Comparison of ENCODE assay signal across 8 mouse cellular contexts in genomic region chr1:82586713-82587399, GRCm38 (mm10). TPM values are rescaled to one million over a fixed set of nuclear protein-coding genes. Genes with fewer than 3 reads are reported as not detected.
DNase-seq lines count a peak whose midpoint lies in the region; ATAC-seq and TF ChIP-seq lines count a peak whose summit lies in the region.

Gene Col4a4 (minus strand): TSS chr1:82586849.
Gene Col4a3 (plus strand): TSS chr1:82586921.

- no peaks in the 10 kb centered on the region for H3K4me1 ChIP-seq in embryonic fibroblast, embryonic 13.5 days (ENCODE audit: control insufficient read depth, insufficient read depth, low read length)
- H3K4me1 ChIP-seq in heart, postnatal 0 days (ENCODE audit: control insufficient read depth, insufficient read depth), result peaks cover 8% of the 10 kb centered on the region
- peaks cover 7% of the 10 kb centered on the region; the same call in 1 of the 2 replicates for H3K4me1 ChIP-seq in testis, adult 2 months (ENCODE audit: control insufficient read depth, insufficient read depth, low read length)

- H3K9me3 ChIP-seq in heart, postnatal 0 days (replicated peaks; ENCODE audit: control insufficient read depth, low read length), result no peaks in the 10 kb centered on the region

- H3K27me3 ChIP-seq in heart, postnatal 0 days (ENCODE audit: control insufficient read depth, insufficient read depth, low read length), result no peaks in the 10 kb centered on the region
- H3K27me3 ChIP-seq in testis, adult 2 months (ENCODE audit: control insufficient read depth, insufficient read depth, low read length), result no peaks in the 10 kb centered on the region

- no peak for TF ChIP-seq POLR2A in embryonic fibroblast, embryonic 13.5 days (IDR thresholded peaks at IDR 0.05; ENCODE audit: low read depth, low read length)
- TF ChIP-seq POLR2A in testis, adult 2 months (IDR thresholded peaks at IDR 0.05; ENCODE audit: control insufficient read depth, low read depth, low read length), result no peak

- 1% methylated on average over 34 of the region's 34 CpGs for WGBS in heart, postnatal 0 days

- TF ChIP-seq EP300 in heart, postnatal 0 days (IDR thresholded peaks at IDR 0.05; ENCODE audit: low read depth), result no peak

- H3K9ac ChIP-seq in heart, postnatal 0 days (replicated peaks; ENCODE audit: low read depth, low read length), result peak within 1 kb of the TSS; percentile 49; the same call in 1 of the 2 replicates

- peak; percentile 60 for ATAC-seq in heart, postnatal 0 days (ENCODE audit: insufficient read depth, low read depth)
- 0 out of 2 replicates have a peak, but pooled peaks have one; percentile 26 for ATAC-seq in megakaryocyte-erythroid progenitor cell, adult 5-6 weeks (replicated peaks; ENCODE audit: low FRiP score, low TSS enrichment, poor library complexity, severe bottlenecking)

- peak within 1 kb of the TSS; percentile 19 for H3K4me3 ChIP-seq in embryonic fibroblast, embryonic 13.5 days (ENCODE audit: insufficient read depth, low read length)
- H3K4me3 ChIP-seq in heart, postnatal 0 days (ENCODE audit: low read depth, low read length), result peak within 1 kb of the TSS; percentile 48
- peak within 1 kb of the TSS; percentile 69 for H3K4me3 ChIP-seq in testis, adult 2 months (ENCODE audit: control insufficient read depth, low read depth, low read length)

- H3K27ac ChIP-seq in embryonic fibroblast, embryonic 13.5 days (ENCODE audit: insufficient read depth, low read length), result no peak within 1 kb of the TSS
- H3K27ac ChIP-seq in heart, postnatal 0 days (ENCODE audit: low read depth), result no peak within 1 kb of the TSS
- H3K27ac ChIP-seq in testis, adult 2 months (ENCODE audit: control insufficient read depth, insufficient read depth, low read depth, low read length), result peak within 1 kb of the TSS; percentile 59

- peak; percentile 11 for DNase-seq in urinary bladder, postnatal 25 days (ENCODE audit: low spot score)
- no peak for DNase-seq in urinary bladder, postnatal 10 days (ENCODE audit: low spot score)
- peak; percentile 41 for DNase-seq in heart, postnatal 0 days (ENCODE audit: low spot score)
- peak; percentile 81 for DNase-seq in kidney, postnatal 10 days
- no peak for DNase-seq in frontal cortex, adult 2 months (ENCODE audit: extremely low spot score in 1 of 2, low spot score in 1 of 2)

- no peaks in the 10 kb centered on the region for H3K36me3 ChIP-seq in heart, postnatal 0 days (replicated peaks; ENCODE audit: control insufficient read depth, insufficient read depth, low read length)
- no peaks in the 10 kb centered on the region for H3K36me3 ChIP-seq in testis, adult 2 months (ENCODE audit: control insufficient read depth, insufficient read depth, low read length)

- H3K4me2 ChIP-seq in heart, postnatal 0 days (ENCODE audit: low read depth, low read length), result peak within 1 kb of the TSS; percentile 81

- no peak for TF ChIP-seq CTCF in embryonic fibroblast, embryonic 13.5 days (IDR thresholded peaks at IDR 0.05; ENCODE audit: borderline replicate concordance, insufficient read depth, low read length)
- no peak for TF ChIP-seq CTCF in heart, postnatal 0 days (IDR thresholded peaks at IDR 0.05; ENCODE audit: low read depth)
- no peak for TF ChIP-seq CTCF in testis, adult 2 months (IDR thresholded peaks at IDR 0.05; ENCODE audit: control insufficient read depth, insufficient read depth, insufficient replicate concordance, low read depth, low read length)

RNA-seq across cellular contexts. Expression of gene Col4a4, which starts in this region (rescaled TPM):
- polyA plus RNA-seq in embryonic fibroblast, embryonic 13.5 days (2011; ENCODE audit: insufficient read length, low read depth, missing spikeins), result 0.09 and 0.13 TPM in 2 replicates
- total RNA-seq in heart, postnatal 0 days (2014; rRNA removed; ENCODE audit: low replicate concordance), result 0.53 and 1.9 TPM in 2 replicates
- 0.89 and 1.3 TPM in 2 replicates for polyA plus RNA-seq in heart, postnatal 0 days (2015; fragmentation: Nextera tagmentation; extraction: Ambion mirVana)
- not detected in 2 replicates for total RNA-seq in megakaryocyte-erythroid progenitor cell, adult 5-6 weeks (2014; fragmentation: Nextera tagmentation)
- not detected in 2 replicates for total RNA-seq in megakaryocyte-erythroid progenitor cell, adult 5-6 weeks (2017)
- polyA plus RNA-seq in testis, adult 2 months (2012; rRNA removed), result 4.0 and 5.4 TPM in 2 replicates
- polyA plus RNA-seq in frontal cortex, adult 2 months (2012; rRNA removed), result 0.27 and 0.34 TPM in 2 replicates

RNA-seq across cellular contexts. Expression of gene Col4a3, which starts in this region (rescaled TPM):
- polyA plus RNA-seq in embryonic fibroblast, embryonic 13.5 days (2011; ENCODE audit: insufficient read length, low read depth, missing spikeins), result 0.09 and 0.63 TPM in 2 replicates
- 0.08 and 9.9 TPM in 2 replicates for total RNA-seq in heart, postnatal 0 days (2014; rRNA removed; ENCODE audit: low replicate concordance)
- polyA plus RNA-seq in heart, postnatal 0 days (2015; fragmentation: Nextera tagmentation; extraction: Ambion mirVana), result 0.58 and 0.63 TPM in 2 replicates
- not detected in 2 replicates for total RNA-seq in megakaryocyte-erythroid progenitor cell, adult 5-6 weeks (2014; fragmentation: Nextera tagmentation)
- not detected in 2 replicates for total RNA-seq in megakaryocyte-erythroid progenitor cell, adult 5-6 weeks (2017)
- polyA plus RNA-seq in testis, adult 2 months (2012; rRNA removed), result 5.3 and 7.9 TPM in 2 replicates
- polyA plus RNA-seq in frontal cortex, adult 2 months (2012; rRNA removed), result 0.21 and 0.28 TPM in 2 replicates

Comparison
In these comparisons a context has a peak if more than half of its experiments do, and no peak if none do; other contexts are left out.
1. DNase-seq: peak in urinary bladder, postnatal 25 days (single experiment), heart, postnatal 0 days (single experiment) and kidney, postnatal 10 days (single experiment); none in urinary bladder, postnatal 10 days (single experiment) and frontal cortex, adult 2 months (0 of 2).
2. Peak in ATAC-seq in megakaryocyte-erythroid progenitor cell, adult 5-6 weeks; RNA of the genes that start here not detected or under 1 TPM.
3. H3K4me3 ChIP-seq: peak in every context shown above with its lines; median percentile 69 in testis, adult 2 months; 48 in heart, postnatal 0 days; 19 in embryonic fibroblast, embryonic 13.5 days.